Mouse (Mus musculus) lung, adult 2 months (tissue): ENCODE data around the gene Tnfaip1. TPM values are rescaled to one million over a fixed set of nuclear protein-coding genes. Genes with fewer than 3 reads are reported as not detected.
"Not testable (repeated sequence)": the region's sequence is repeated elsewhere in the genome, so short reads cannot be mapped to it uniquely, and the experiment has no call there.

Experiments used
- DNase-seq: peaks from one replicate; pipeline ENCODE4 v3.0.0; 2022
- H3K4me1 ChIP-seq: fragments of 200-500 bp; 2 replicates; pipeline ENCODE4 v1.6.1; 2011; ENCODE audit warnings: low read length; ENCODE audit not compliant: control insufficient read depth, insufficient read depth
- H3K4me3 ChIP-seq: fragments of 200-500 bp; replicated peaks from 2 replicates; pipeline ENCODE3; 2011; ENCODE audit warnings: low read depth, mild to moderate bottlenecking, control low read depth, low read length; ENCODE audit errors: extremely low read depth
- CTCF ChIP-seq: fragments of 200-500 bp; IDR thresholded peaks from 2 replicates; pipeline ENCODE4 v1.5.1; 2011; ENCODE audit warnings: mild to moderate bottlenecking, low read length, control low read depth; ENCODE audit not compliant: insufficient read depth
- POLR2A ChIP-seq: fragments of 200-500 bp; IDR thresholded peaks from 2 replicates; pipeline ENCODE4 v1.6.1; 2011; ENCODE audit warnings: low read depth, mild to moderate bottlenecking, control low read depth, low read length, borderline replicate concordance; ENCODE audit errors: extremely low read depth
- WGBS: fragments of 180-500 bp; shearing (Covaris S2); methylation state at CpG from one replicate; pipeline ENCODE4 v1.1.7; 2018; 5-methylcytosine and 5-hydroxymethylcytosine counted together
- polyA plus RNA-seq: library from polyadenylated mRNA; depleted of rRNA; stranded (reverse); fragments of >200 nt; gene quantifications from 2 replicates; pipeline ENCODE4 v1.2.3, GENCODE M21; 2012; rRNA removed

Tnfaip1 gene
- 71.3 and 81.7 TPM in 2 replicates for polyA plus RNA-seq

DNA sequence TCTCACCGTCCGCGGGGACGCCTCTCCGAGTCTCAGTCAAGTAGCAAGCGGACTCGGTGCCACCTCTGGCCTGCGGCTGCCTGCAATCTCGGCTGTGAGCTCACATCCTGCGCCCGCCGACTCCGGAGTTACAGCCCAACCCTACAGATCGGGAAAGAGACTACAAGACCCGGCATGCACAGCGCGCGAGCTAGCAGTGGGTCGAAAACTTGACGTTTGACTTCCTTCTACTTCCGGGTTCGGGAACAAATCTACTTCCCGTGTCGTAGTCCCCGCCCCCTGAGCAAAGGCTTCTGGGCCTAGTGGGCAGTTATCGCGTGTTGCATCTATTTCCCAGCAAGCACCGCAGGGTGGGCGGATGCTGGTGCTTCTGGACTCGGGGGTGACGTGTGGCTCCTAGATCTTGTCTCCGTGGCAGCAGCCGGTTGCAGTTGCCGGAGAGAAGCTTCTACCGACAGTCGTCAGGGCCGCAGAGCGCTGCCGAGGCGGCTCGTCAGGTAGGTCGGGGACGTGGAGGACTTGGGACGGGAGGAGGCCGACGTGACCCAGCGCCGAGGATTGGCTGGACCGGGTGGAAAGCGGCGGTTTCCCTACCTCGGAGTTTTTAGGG, at the start of gene Tnfaip1, which contains the start of gene Ift20:
Tnfaip1 (minus strand) TSS at position 253 of the 610 bp plus-strand sequence.
Ift20 (plus strand) TSS at position 282 of the 610 bp plus-strand sequence.
- H3K4me1 ChIP-seq, result peaks cover 10% of the 10 kb centered on the region
- TF ChIP-seq POLR2A (peak; percentile 95), CTCF (no peak)
- peak; percentile 96 for DNase-seq
- H3K4me3 ChIP-seq, result peak within 1 kb of the TSS; percentile 98
- under 1% methylated on average over 52 of the region's 52 CpGs for WGBS

DNA sequence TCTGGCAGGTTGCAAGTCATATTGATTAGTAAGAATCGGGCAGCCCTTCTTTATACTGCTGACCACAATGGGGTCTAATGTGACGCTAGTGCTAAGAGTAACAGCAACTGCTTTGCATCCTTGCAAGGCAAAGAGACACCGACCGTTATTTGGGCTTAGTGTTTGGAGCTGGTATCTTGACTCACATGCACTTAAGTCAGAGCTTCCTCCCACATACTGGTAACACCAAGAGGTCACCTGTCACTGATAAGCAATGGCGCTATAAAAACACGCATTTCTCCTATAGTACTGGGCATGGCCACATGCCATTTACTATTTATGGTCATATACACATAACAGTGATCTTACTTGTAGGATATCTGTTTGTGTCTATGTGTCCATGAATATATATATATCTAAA, 46.7 kb upstream of the Tnfaip1 start:
- TF ChIP-seq CTCF (no peak), POLR2A (no peak)
- Histone ChIP-seq H3K4me1 (no peaks in the 10 kb centered on the region), H3K4me3 (no peak overlapping the region)
- 80% methylated on average over 6 of the region's 6 CpGs for WGBS
- DNase-seq, result no peak

DNA sequence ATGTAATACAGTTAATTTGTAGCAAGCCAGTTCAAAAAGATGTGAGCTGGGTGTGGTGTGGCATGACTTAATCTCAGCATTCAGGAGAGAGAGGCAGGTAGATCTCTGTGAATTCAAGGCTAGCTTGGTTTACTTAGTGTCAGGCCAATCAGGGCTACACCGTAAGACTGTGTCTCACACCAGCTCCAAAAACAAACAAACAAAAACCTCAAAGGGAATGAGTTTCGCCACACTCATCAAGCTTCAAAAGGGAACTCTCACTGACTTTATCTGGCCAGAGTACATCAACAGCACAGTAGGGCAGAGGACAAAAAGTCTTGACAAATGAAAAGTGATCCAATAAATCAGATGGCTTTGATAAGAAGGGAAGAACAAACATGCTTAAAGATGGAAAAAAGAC, 38.8 kb upstream of the Tnfaip1 start:
- TF ChIP-seq CTCF, result no peak
- TF ChIP-seq POLR2A, result no peak
- Histone ChIP-seq H3K4me3 (no peak overlapping the region), H3K4me1 (no peaks in the 10 kb centered on the region; the same call in 1 of the 2 replicates)
- DNase-seq, result no peak
- 45% methylated on average over 2 of the region's 2 CpGs for WGBS

DNA sequence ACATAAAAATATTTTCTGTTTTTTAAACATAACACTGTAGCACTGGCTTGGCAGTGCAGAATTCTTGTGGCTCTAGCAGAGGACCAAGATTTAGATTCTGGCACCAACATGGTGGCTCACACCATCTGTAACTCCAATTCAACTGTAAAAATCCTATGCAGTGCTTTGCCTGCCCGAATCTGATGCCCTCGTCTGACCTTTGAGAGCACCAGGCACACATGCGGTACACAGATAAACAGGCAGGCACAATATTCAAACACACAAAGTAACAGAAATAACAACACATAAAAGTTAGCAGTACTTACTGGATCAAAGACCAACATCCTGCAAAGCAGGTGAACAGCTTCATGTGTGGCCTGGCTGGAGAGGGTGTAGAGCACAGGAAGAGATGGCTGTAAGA, 38.4 kb upstream of the Tnfaip1 start:
- 82% methylated on average over 3 of the region's 3 CpGs for WGBS
- H3K4me1 ChIP-seq, result peaks cover 4% of the 10 kb centered on the region
- TF ChIP-seq CTCF, result no peak
- TF ChIP-seq POLR2A, result no peak
- H3K4me3 ChIP-seq, result no peak overlapping the region
- DNase-seq, result no peak

DNA sequence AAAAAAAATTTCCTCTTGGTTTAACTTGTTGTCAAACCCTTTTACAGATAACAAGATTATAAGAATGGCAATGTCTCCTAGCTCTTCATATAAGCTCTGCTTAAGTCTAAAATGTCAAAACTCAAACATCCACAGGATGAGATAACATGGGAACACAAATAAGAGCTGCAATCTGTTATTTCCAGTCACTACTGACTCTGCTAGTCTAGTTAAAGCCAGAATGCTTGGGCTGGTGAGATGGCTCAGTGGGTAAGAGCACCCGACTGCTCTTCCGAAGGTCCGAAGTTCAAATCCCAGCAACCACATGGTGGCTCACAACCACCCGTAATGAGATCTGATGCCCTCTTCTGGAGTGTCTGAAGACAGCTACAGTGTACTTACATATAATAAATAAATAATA, 37.9 kb upstream of the Tnfaip1 start:
- H3K4me3 ChIP-seq, DNase-seq: not testable (repeated sequence)
- WGBS, result 96% methylated on average over 4 of the region's 4 CpGs

DNA sequence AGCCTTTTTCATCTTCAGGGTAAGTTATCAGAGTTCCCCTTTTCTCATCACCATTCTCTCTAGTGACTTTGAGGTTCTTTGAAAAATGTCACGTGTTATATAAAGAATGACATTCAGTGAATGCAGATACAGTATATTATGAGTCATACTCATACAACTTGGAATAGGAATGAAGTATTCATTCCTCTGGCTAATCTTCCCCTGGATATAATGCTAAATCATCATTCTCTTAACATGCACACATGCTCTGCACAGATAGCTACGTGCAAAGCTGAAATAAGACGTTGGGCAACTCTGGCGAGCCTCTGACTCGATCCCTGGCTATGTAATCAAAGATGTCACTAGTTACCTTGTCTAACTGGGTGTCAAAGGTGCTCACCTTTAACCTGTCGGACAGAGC, 35.7 kb upstream of the Tnfaip1 start:
- Histone ChIP-seq H3K4me3 (no peak overlapping the region), H3K4me1 (peaks cover 6% of the 10 kb centered on the region)
- no peak for DNase-seq
- TF ChIP-seq CTCF, result no peak
- no peak for TF ChIP-seq POLR2A
- WGBS, result 76% methylated on average over 6 of the region's 6 CpGs

More for the DNA sequence above, 37.9 kb upstream of the Tnfaip1 start:
- H3K4me1 ChIP-seq, result not testable (repeated sequence)

DNA sequence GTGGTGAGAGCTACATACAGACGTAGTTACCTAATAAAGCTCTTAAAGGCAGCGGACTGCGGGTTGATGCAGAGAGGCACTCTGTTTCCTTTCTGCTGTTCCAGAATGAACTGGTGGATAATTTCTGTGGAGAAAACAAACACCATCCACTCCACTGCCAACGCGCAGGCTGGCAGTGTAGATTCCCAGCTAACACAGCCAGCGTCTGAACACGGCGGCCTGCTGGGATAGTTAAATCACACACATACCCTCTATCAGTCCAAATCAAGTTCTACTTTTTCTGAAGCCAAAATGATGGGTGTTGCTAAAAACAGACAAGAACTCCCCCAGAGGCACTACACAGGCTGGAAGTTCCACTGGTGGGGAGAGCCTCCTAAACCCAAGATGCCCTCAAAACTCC, 35.3 kb upstream of the Tnfaip1 start:
- Histone ChIP-seq H3K4me3 (no peak overlapping the region), H3K4me1 (peaks cover 6% of the 10 kb centered on the region)
- no peak for DNase-seq
- TF ChIP-seq POLR2A (no peak), CTCF (no peak)
- 97% methylated on average over 8 of the region's 8 CpGs for WGBS

DNA sequence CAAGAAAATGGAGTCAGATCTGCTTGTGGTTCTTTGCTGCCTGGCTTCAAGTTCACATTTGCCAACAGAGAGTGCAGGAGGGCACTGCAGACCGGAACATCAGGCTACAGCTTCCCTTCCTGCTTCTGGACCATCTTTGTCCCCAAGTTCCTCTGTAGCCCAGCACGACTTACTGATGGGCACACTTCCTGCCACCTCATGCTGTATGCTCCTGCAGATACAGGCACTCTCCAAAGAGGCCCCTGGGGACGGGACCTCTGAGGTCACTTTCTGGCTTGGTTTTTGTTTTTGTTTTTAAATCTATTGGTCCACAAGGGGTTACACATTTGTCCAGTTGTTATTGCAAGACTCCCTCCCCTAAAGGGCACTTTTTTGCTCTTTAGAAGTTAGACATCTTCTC, 33.7 kb upstream of the Tnfaip1 start:
- H3K4me1 ChIP-seq, result peaks cover 8% of the 10 kb centered on the region
- no peak overlapping the region for H3K4me3 ChIP-seq
- WGBS, result 50% methylated on average over 3 of the region's 3 CpGs
- no peak for DNase-seq
- no peak for TF ChIP-seq CTCF
- TF ChIP-seq POLR2A, result no peak

DNA sequence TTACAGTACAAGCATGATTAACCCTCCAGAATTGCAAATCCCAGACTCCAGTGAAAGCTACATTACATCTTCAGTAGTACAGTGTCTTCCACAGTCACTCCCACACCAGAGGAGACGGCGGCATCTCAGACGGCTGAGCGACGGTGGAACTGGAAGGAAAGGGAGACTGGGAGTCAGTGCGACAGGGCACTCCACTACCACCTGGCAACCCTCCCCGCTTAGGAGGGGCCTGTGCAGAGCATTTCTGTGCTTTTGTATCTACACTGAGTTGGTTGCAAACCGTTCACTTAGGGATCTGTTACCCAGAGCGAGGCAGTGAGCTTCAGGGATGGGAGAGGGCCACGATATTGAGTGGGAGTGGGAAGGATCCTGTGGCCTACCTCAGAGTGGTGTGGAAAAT, 32.7 kb upstream of the Tnfaip1 start:
- Histone ChIP-seq H3K4me1 (peaks cover 8% of the 10 kb centered on the region), H3K4me3 (no peak overlapping the region)
- no peak for TF ChIP-seq POLR2A
- TF ChIP-seq CTCF, result no peak
- 87% methylated on average over 10 of the region's 10 CpGs for WGBS
- no peak for DNase-seq

DNA sequence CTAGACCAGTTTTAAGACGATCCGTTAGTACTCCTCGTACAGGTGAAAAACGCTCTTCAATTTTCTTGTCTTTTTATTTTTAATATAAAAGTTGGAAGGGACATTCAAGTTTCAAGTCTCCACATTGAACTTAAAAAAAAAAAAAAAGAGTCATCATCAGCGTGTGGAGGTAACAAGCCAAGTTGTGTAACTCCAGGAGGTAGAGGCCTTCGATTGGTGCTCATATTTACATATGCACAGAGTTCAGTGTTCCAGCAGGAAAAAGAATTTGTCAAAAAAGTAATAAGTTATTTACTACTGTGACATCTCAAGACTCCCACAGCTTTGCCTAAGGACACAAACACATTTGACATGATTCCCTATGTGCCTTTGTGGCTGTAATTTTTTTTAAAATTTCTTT, 31.5 kb upstream of the Tnfaip1 start:
- Histone ChIP-seq H3K4me1 (peaks cover 8% of the 10 kb centered on the region), H3K4me3 (no peak overlapping the region)
- no peak for DNase-seq
- WGBS, result 77% methylated on average over 6 of the region's 6 CpGs
- TF ChIP-seq POLR2A (no peak), CTCF (no peak)

DNA sequence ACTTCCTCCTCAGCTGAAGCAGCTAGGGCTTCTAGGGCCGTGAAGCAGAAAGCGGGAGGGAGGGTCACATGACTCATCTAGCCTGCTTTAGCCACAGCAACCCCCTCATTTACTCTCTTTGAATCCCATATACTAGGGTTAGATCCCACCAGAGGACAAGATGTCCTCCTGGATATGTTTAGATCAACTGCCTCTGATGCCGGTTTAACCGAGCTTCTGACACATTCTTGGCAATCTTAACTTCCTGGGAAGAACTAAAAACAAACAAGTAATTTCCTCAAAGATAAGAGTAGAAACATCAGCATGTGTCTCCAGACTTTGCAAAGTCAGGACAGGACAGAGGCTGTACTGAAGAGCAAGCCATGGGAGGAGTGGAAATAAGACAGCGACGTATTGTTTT, 30.6 kb upstream of the Tnfaip1 start:
- TF ChIP-seq POLR2A (no peak; the same call in 1 of the 2 replicates), CTCF (no peak)
- 25% methylated on average over 6 of the region's 6 CpGs for WGBS
- Histone ChIP-seq H3K4me1 (peaks cover 8% of the 10 kb centered on the region), H3K4me3 (no peak overlapping the region)
- peak; percentile 20 for DNase-seq
